Mouse (Mus musculus) kidney, embryonic 16.5 days (tissue): ENCODE measurements around the gene Naglu. TPM values are rescaled to one million over a fixed set of nuclear protein-coding genes. Genes with fewer than 3 reads are reported as not detected.
A peak's percentile ranks its signal among the peaks of the same experiment; 100 is the strongest.

Experiments
- ATAC-seq: fragments of 200-750 bp; cut with Nextera tagmentation; 2 replicates; pipeline ENCODE4 v1.8.0; 2017; ENCODE audit warnings: moderate TSS enrichment; ENCODE audit not compliant: low FRiP score, low TSS enrichment
- H3K27ac ChIP-seq: fragments of 300-500 bp; sonication (generic); 2 replicates; pipeline ENCODE4 v1.5.1; 2014; ENCODE audit warnings: low read length
- H3K27me3 ChIP-seq: fragments of 300-500 bp; sonication (generic); 2 replicates; pipeline ENCODE4 v1.6.1; 2014; ENCODE audit warnings: low read length, control low read depth, mixed read lengths; ENCODE audit not compliant: insufficient read depth
- H3K36me3 ChIP-seq: fragments of 300-500 bp; sonication (generic); 2 replicates; pipeline ENCODE4 v1.6.1; 2014; ENCODE audit warnings: low read length, control low read depth, mixed read lengths; ENCODE audit not compliant: insufficient read depth
- H3K4me1 ChIP-seq: fragments of 300-500 bp; sonication (generic); 2 replicates; pipeline ENCODE4 v1.6.1; 2014; ENCODE audit warnings: low read length, control low read depth, mixed read lengths; ENCODE audit not compliant: insufficient read depth
- H3K4me2 ChIP-seq: fragments of 300-500 bp; sonication (generic); replicated peaks from 2 replicates; pipeline ENCODE4 v1.6.1; 2014; ENCODE audit warnings: low read depth, low read length
- H3K4me3 ChIP-seq: fragments of 300-500 bp; sonication (generic); 2 replicates; pipeline ENCODE4 v1.5.1; 2014; ENCODE audit warnings: mild to moderate bottlenecking, low read length
- H3K9ac ChIP-seq: fragments of 300-500 bp; sonication (generic); replicated peaks from 2 replicates; pipeline ENCODE4 v1.6.1; 2014; ENCODE audit warnings: low read length
- H3K9me3 ChIP-seq: fragments of 300-500 bp; sonication (generic); 2 replicates; pipeline ENCODE4 v1.6.1; 2016; ENCODE audit warnings: low read length, control low read depth
- WGBS: fragments of 180-500 bp; shearing (Covaris S2); extraction: QIAGEN DNeasy Blood & Tissue Kit; methylation state at CpG from one replicate; pipeline ENCODE4 v1.1.7; 2014; 5-methylcytosine and 5-hydroxymethylcytosine counted together
- polyA plus RNA-seq: library from polyadenylated mRNA; unstranded; fragments of >200 nt; fragmentation: Nextera tagmentation; extraction: Ambion mirVana; gene quantifications from 2 replicates; pipeline ENCODE4 v1.2.1, GENCODE M21; 2015

Naglu gene
- polyA plus RNA-seq, 1 experiment from 2014 or later: 23.0 TPM

DNA sequence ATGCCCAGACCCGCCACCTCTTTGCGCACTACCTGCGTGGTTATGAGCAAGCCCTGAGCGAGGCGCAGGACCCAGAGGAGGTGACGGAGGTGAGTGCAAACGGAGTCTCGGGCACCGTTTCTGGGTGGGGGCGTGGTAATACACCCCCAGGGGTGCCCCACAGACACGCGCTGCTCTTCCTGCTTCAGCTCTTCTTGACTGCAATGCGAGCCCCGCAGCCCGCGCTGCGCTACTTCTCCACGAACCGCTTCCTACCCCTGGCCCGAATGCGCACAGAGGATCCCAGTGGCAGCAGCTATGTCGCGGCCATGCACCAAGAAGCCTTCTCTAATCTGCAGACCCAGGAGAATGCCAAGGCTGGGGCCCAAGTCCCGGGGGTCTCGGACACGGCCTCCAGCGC lies 9.9 kb downstream of the Naglu start:
- H3K4me1 ChIP-seq: peaks cover 17% of the 10 kb centered on the region
- peaks cover 41% of the 10 kb centered on the region for H3K27me3 ChIP-seq
- no peak overlapping the region for H3K9ac ChIP-seq

DNA sequence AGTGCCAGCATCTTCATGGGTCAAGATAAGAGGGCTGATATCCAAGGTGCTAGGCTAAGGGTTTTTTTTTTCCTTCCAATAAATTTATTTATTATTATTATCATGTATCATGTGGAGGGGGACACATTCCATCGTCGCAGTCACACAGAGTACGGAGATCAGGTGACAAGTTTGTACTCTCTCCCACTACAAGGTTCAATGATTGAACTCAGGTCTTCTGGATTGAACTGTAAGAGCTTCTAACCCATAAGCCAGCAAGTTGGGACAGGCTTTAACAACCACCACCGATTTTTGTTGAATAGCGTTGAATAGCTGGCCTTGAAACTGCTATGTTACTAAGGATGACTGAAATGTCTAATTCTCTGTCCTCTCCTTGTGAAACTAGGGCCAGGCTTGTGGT lies 10.6 kb downstream of the Naglu start:
- no peak for ATAC-seq

More for the DNA sequence above, 9.9 kb downstream of the Naglu start:
- H3K36me3 ChIP-seq: no peaks in the 10 kb centered on the region
- H3K27ac ChIP-seq: no peak overlapping the region
- ATAC-seq: no peak
- H3K4me2 ChIP-seq: peak overlapping the region; percentile 19
- H3K9me3 ChIP-seq: no peaks in the 10 kb centered on the region
- 3% methylated on average over 27 of the region's 27 CpGs for WGBS
- peak overlapping the region; percentile 5 for H3K4me3 ChIP-seq

DNA sequence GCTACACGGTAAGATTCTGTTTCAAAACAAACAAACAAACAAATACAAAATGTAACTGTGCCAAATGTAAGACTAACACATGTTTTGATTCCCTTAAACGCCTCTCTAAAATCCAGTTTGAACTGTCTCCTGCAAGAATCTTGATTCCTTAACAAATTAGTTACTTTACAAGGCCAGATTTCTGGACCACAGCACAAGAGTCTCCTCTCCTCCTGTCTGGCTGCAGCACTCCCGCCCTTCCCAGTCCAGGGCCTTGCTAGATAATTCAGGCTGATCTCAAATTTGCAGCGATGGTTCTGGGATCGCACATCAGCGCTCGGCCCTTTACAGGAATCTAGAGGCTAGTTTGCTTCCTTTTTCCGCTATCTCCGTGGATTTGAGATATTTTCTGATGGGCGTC lies 11.8 kb downstream of the Naglu start:
- H3K36me3 ChIP-seq: peaks cover 4% of the 10 kb centered on the region; the same call in 1 of the 2 replicates
- 5% methylated on average over 10 of the region's 10 CpGs for WGBS
- ATAC-seq: no peak
- H3K9ac ChIP-seq: peak overlapping the region; percentile 60
- peaks cover 41% of the 10 kb centered on the region for H3K27me3 ChIP-seq
- H3K4me1 ChIP-seq: peaks cover 27% of the 10 kb centered on the region
- no peaks in the 10 kb centered on the region for H3K9me3 ChIP-seq
- H3K4me2 ChIP-seq: peak overlapping the region; percentile 89
- H3K4me3 ChIP-seq: peak overlapping the region; percentile 90
- H3K27ac ChIP-seq: peak overlapping the region; percentile 87

More for the DNA sequence above, 10.6 kb downstream of the Naglu start:
- Histone ChIP-seq H3K9me3 (no peaks in the 10 kb centered on the region), H3K4me1 (peaks cover 17% of the 10 kb centered on the region), H3K27me3 (peaks cover 41% of the 10 kb centered on the region), H3K4me2 (no peak overlapping the region), H3K4me3 (no peak overlapping the region), H3K9ac (no peak overlapping the region), H3K36me3 (peaks cover 4% of the 10 kb centered on the region; the same call in 1 of the 2 replicates), H3K27ac (no peak overlapping the region)
- WGBS: 59% methylated on average over 5 of the region's 5 CpGs

DNA sequence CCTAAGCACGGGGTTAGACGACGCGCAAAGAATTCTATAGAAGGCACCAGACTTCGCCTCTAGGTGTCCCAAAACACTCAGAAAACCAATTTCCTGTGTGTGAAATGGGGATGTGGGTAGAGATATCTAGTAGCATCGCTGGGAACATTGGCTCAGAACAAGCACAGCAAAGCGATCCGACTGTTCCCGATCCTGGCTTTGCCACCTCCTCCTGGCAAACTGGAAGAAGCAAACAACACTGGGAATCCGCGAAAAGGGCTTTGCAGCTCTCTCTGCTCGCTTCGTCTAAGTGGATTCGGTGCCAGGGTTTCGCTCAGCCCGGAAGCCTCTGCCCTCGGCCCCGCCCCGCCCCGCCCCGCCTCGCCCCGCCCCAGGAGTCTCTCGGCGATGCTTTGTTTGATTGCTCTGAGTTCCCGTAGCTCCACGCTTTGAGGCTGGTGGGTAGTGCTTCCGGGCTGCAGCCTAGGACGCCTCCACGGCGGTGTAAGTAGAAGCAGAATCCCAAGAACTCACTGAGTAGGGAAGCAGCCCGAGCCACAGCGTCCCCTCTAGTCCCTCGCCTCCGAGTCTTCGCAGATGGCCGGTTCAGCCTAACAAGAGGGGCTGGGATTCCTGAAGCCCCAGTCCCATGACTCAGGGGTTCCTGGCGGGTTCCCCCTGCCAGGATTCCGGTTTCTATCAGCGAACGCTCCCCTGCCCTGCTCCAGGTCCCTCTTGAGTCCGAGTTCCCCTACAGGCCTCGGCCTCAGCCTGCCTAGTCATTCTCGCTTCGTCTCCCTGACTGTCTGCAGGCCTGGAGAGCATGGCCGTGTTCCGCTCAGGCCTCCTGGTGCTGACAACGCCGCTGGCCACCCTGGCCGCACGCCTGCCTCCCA lies 12.6 kb downstream of the Naglu start, which contains the start of gene Coasy:
Coasy (plus strand) TSS at position 358 of the 875 bp plus-strand sequence.
- peaks cover 40% of the 10 kb centered on the region for H3K27me3 ChIP-seq
- ATAC-seq: peak; percentile 88
- peak within 1 kb of the TSS; percentile 90 for H3K4me3 ChIP-seq
- under 1% methylated on average over 51 of the region's 51 CpGs for WGBS
- H3K27ac ChIP-seq: peak within 1 kb of the TSS; percentile 91
- H3K4me1 ChIP-seq: peaks cover 28% of the 10 kb centered on the region
- H3K9ac ChIP-seq: peak within 1 kb of the TSS; percentile 95
- H3K4me2 ChIP-seq: peak within 1 kb of the TSS; percentile 89
- peaks cover 4% of the 10 kb centered on the region; the same call in 1 of the 2 replicates for H3K36me3 ChIP-seq
- no peaks in the 10 kb centered on the region for H3K9me3 ChIP-seq

DNA sequence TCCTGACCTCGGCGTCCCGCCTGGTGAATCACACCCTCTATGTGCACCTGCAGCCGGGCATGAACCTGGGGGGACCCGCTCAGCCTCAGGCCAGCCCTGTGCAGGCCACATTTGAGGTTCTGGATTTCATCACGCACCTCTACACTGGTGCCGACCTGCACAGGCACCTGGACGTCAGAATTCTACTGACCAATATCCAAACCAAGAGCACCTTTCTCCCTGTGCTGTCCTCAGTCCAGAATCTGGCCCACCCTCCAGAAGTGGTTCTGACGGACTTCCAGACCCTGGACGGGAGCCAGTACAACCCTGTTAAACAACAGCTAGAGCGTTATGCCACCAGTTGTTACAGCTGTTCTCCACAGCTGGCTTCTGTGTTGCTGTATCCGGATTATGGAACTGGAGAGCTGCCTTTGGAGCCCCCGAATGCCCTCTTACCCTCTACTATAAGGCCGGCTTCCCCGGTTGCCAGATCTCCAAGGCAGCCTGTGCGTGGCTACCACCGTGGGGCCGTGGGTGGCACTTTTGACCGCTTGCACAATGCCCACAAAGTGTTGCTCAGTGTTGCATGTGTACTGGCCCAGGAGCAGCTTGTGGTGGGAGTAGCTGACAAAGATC lies 13.4 kb downstream of the Naglu start:
- ATAC-seq: no peak

DNA sequence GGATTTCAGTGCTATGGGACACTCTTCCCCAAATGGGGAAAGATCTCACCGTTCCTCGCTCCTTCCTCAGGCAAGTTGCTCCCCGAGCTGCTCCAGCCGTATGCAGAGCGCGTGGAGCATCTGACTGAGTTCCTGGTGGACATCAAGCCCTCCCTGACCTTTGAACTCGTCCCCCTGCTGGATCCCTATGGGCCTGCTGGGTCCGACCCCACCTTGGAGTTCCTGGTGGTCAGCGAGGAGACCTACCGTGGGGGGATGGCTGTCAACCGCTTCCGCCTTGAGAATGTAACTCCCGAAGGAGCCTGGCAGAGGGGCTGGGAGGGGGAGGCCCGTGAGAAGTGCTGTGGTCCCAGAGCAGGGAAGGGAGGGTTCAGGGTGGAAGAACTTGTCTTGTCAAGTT lies 14.4 kb downstream of the Naglu start:
- WGBS: 88% methylated on average over 14 of the region's 14 CpGs
- no peak for ATAC-seq
- H3K27me3 ChIP-seq: peaks cover 22% of the 10 kb centered on the region
- H3K36me3 ChIP-seq: peaks cover 4% of the 10 kb centered on the region; the same call in 1 of the 2 replicates
- H3K4me1 ChIP-seq: peaks cover 36% of the 10 kb centered on the region
- no peak overlapping the region for H3K4me2 ChIP-seq
- no peaks in the 10 kb centered on the region for H3K9me3 ChIP-seq
- H3K27ac ChIP-seq: no peak overlapping the region
- no peak overlapping the region for H3K9ac ChIP-seq
- H3K4me3 ChIP-seq: no peak overlapping the region

More for the DNA sequence above, 13.4 kb downstream of the Naglu start:
- H3K27me3 ChIP-seq: peaks cover 33% of the 10 kb centered on the region
- H3K4me1 ChIP-seq: peaks cover 35% of the 10 kb centered on the region
- H3K9ac ChIP-seq: peak overlapping the region; percentile 95
- peak overlapping the region; percentile 91 for H3K27ac ChIP-seq
- H3K36me3 ChIP-seq: peaks cover 4% of the 10 kb centered on the region; the same call in 1 of the 2 replicates
- H3K4me3 ChIP-seq: peak overlapping the region; percentile 90
- H3K4me2 ChIP-seq: peak overlapping the region; percentile 89
- H3K9me3 ChIP-seq: no peaks in the 10 kb centered on the region
- 24% methylated on average over 19 of the region's 19 CpGs for WGBS

DNA sequence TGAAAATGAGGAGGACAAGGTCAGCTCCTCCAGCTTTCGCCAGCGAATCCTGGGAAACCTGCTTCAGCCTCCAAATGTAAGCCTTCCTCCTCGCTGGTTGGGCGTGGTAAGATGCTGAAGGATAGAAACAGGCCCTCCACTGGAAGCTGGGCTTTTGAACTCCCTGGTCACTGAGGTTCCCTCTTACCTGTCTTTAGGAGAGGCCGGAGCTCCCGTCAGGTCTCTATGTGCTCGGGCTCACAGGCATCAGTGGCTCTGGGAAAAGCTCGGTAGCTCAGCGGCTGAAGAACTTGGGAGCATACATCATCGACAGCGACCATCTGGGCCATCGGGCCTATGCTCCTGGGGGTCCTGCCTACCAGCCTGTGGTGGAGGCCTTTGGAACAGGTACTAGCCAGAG lies 15.0 kb downstream of the Naglu start:
- Histone ChIP-seq H3K4me3 (no peak overlapping the region), H3K9ac (no peak overlapping the region), H3K9me3 (no peaks in the 10 kb centered on the region), H3K27me3 (peaks cover 17% of the 10 kb centered on the region), H3K4me2 (no peak overlapping the region), H3K36me3 (peaks cover 8% of the 10 kb centered on the region; the same call in 1 of the 2 replicates), H3K4me1 (peaks cover 30% of the 10 kb centered on the region), H3K27ac (no peak overlapping the region)
- ATAC-seq: no peak
- WGBS: 90% methylated on average over 12 of the region's 12 CpGs

DNA sequence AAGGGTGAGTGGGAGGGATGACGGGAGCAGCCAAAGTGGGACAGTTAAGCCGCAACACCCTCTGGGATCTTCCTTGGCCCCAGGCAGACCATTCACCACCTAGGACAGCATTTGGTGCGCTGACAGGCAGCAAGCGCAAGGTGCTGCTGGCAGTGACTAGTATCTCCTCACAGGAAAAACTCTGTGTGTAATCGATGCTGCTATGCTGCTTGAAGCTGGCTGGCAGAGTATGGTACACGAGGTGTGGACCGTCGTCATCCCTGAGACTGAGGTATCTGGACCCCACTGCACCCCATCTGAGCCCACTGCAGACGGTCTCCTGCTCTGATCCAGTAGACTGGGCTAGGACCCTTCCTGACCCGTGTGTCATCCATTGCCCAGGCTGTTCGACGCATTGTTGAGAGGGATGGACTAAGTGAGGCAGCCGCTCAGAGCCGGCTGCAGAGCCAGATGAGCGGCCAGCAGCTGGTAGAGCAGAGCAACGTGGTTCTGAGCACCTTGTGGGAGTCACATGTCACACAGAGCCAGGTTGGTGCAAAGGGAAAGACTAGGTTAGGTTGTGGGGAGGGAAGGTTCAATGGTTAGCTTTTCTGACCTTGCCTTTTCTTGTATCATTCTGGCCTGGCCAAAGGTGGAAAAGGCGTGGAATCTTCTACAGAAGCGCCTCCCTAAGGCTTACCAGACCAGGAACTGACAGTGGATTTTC lies 16.0 kb downstream of the Naglu start:
- H3K27ac ChIP-seq: peak overlapping the region; percentile 90; the same call in 1 of the 2 replicates
- WGBS: 92% methylated on average over 18 of the region's 18 CpGs
- no peak overlapping the region for H3K4me3 ChIP-seq
- H3K4me2 ChIP-seq: no peak overlapping the region
- H3K27me3 ChIP-seq: peaks cover 7% of the 10 kb centered on the region
- peaks cover 18% of the 10 kb centered on the region for H3K36me3 ChIP-seq
- H3K4me1 ChIP-seq: peaks cover 30% of the 10 kb centered on the region
- no peaks in the 10 kb centered on the region for H3K9me3 ChIP-seq
- H3K9ac ChIP-seq: peak overlapping the region; percentile 79
- no peak for ATAC-seq

DNA sequence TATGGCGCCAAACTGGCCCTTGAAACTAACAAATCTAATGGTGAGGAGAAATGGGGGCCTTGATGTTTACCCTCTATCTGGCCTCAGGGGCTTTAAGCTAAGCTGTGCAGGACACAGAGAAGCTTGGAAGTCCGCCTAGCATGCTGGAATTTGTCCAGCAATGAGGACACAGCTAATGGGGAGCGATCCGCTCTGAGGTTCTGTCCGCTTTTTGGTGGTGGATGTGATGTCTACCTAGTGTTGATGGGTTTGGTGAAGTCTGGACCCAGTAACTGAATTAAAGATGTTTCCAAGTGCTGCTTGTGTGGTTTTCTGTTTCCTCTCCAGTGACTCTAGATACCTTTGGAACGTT lies 16.5 kb downstream of the Naglu start:
- Histone ChIP-seq H3K4me2 (peak overlapping the region; percentile 63), H3K4me3 (peak overlapping the region; percentile 76), H3K36me3 (peaks cover 23% of the 10 kb centered on the region), H3K27ac (peak overlapping the region; percentile 90), H3K9me3 (no peaks in the 10 kb centered on the region), H3K9ac (peak overlapping the region; percentile 79), H3K27me3 (peaks cover 2% of the 10 kb centered on the region; the same call in 1 of the 2 replicates), H3K4me1 (peaks cover 30% of the 10 kb centered on the region)
- WGBS: 74% methylated on average over 6 of the region's 6 CpGs
- no peak for ATAC-seq
